Mouse (Mus musculus): Measurements from ENCODE around the gene Akap8l.

GRCm38 (mm10) chr17:32281611-32282310 lies 68.6 kb downstream of the Akap8l start:
- TF ChIP-seq CTCF (IDR thresholded peaks at IDR 0.05; ENCODE audit: borderline replicate concordance, extremely low read depth, insufficient read depth, insufficient read length) (no peak), POLR2A (IDR thresholded peaks at IDR 0.05; ENCODE audit: borderline replicate concordance, extremely low read depth, insufficient read depth, insufficient read length, poor library complexity, severe bottlenecking) (no peak)
